Mouse (Mus musculus) embryonic facial prominence, embryonic 14.5 days (tissue): ENCODE measurements around the gene Nos1. TPM values are rescaled to one million over a fixed set of nuclear protein-coding genes. Genes with fewer than 3 reads are reported as not detected.

Source experiments
- ATAC-seq: fragments of 200-750 bp; cut with Nextera tagmentation; 2 replicates; pipeline ENCODE4 v1.8.0; 2017; ENCODE audit warnings: low read depth, moderate number of reproducible peaks, moderate TSS enrichment
- DNase-seq: peaks from one replicate; pipeline ENCODE4 v3.0.0-alpha.2; 2015; ENCODE audit warnings: low spot score
- H3K27ac ChIP-seq: fragments of 300-500 bp; sonication (generic); replicated peaks from 2 replicates; pipeline ENCODE4 v1.5.1; 2014; ENCODE audit warnings: low read depth, mild to moderate bottlenecking, low read length, moderate library complexity
- H3K27me3 ChIP-seq: fragments of 300-500 bp; sonication (generic); replicated peaks from 2 replicates; pipeline ENCODE4 v1.6.1; 2014; ENCODE audit warnings: low read length; ENCODE audit not compliant: control insufficient read depth, insufficient read depth
- H3K36me3 ChIP-seq: fragments of 300-500 bp; sonication (generic); 2 replicates; pipeline ENCODE4 v1.6.1; 2014; ENCODE audit warnings: low read length, mixed read lengths; ENCODE audit not compliant: control insufficient read depth, insufficient read depth
- H3K4me1 ChIP-seq: fragments of 300-500 bp; sonication (generic); 2 replicates; pipeline ENCODE4 v1.6.1; 2014; ENCODE audit warnings: antibody characterized with exemption, low read length; ENCODE audit not compliant: control insufficient read depth, insufficient read depth
- H3K4me2 ChIP-seq: fragments of 300-500 bp; sonication (generic); 2 replicates; pipeline ENCODE4 v1.6.1; 2014; ENCODE audit warnings: low read depth, mild to moderate bottlenecking, low read length, moderate library complexity, mixed read lengths
- H3K4me3 ChIP-seq: fragments of 300-500 bp; sonication (generic); 2 replicates; pipeline ENCODE4 v1.5.1; 2014; ENCODE audit warnings: low read depth, mild to moderate bottlenecking, low read length
- H3K9ac ChIP-seq: fragments of 300-500 bp; sonication (generic); 2 replicates; pipeline ENCODE4 v1.6.1; 2014; ENCODE audit warnings: low read depth, mild to moderate bottlenecking, low read length, moderate library complexity, mixed read lengths
- H3K9me3 ChIP-seq: fragments of 300-500 bp; sonication (generic); 2 replicates; pipeline ENCODE4 v1.6.1; 2016; ENCODE audit warnings: low read length; ENCODE audit not compliant: control insufficient read depth
- WGBS: fragments of 180-500 bp; shearing (Covaris S2); extraction: QIAGEN DNeasy Blood & Tissue Kit; methylation state at CpG from one replicate; pipeline ENCODE4 v1.1.7; 2014; 5-methylcytosine and 5-hydroxymethylcytosine counted together
- polyA plus RNA-seq: library from polyadenylated mRNA; unstranded; fragments of >200 nt; fragmentation: Nextera tagmentation; extraction: Ambion mirVana; gene quantifications from 2 replicates; pipeline ENCODE4 v1.2.1, GENCODE M21; 2014

The Nos1 gene
- 1.1 and 2.5 TPM in 2 replicates for polyA plus RNA-seq

- Histone ChIP-seq H3K4me2 (peak within 1 kb of the TSS; percentile 34), H3K36me3 (no peaks in the 10 kb centered on the region), H3K27me3 (no peaks in the 10 kb centered on the region), H3K27ac (peak within 1 kb of the TSS; percentile 58; the same call in 1 of the 2 replicates), H3K4me1 (peaks cover 10% of the 10 kb centered on the region), H3K4me3 (no peak within 1 kb of the TSS), H3K9me3 (no peaks in the 10 kb centered on the region), H3K9ac (no peak within 1 kb of the TSS)
- 0% methylated on average over 7 of the region's 10 CpGs for WGBS
- ATAC-seq = peak; percentile 76
- peak; percentile 78 for DNase-seq
Measured at GRCm38 (mm10) chr5:117780681-117781080, at the start of gene Nos1. Gene Nos1 (plus strand): TSS chr5:117781032.

- H3K4me1 ChIP-seq = no peaks in the 10 kb centered on the region
- no peaks in the 10 kb centered on the region for H3K36me3 ChIP-seq
- no peak overlapping the region for H3K9ac ChIP-seq
- no peaks in the 10 kb centered on the region for H3K9me3 ChIP-seq
- 74% methylated on average over 6 of the region's 6 CpGs for WGBS
- no peak overlapping the region for H3K27ac ChIP-seq
- ATAC-seq = no peak
- no peaks in the 10 kb centered on the region for H3K27me3 ChIP-seq
- H3K4me3 ChIP-seq = no peak overlapping the region
- DNase-seq = no peak
- no peak overlapping the region for H3K4me2 ChIP-seq
Measured at GRCm38 (mm10) chr5:117731311-117731710, 49.5 kb upstream of the Nos1 start.

- Histone ChIP-seq H3K4me3 (no peak overlapping the region), H3K36me3 (no peaks in the 10 kb centered on the region), H3K27me3 (no peaks in the 10 kb centered on the region), H3K9ac (no peak overlapping the region), H3K27ac (no peak overlapping the region), H3K4me1 (no peaks in the 10 kb centered on the region), H3K4me2 (no peak overlapping the region), H3K9me3 (no peaks in the 10 kb centered on the region)
- 68% methylated on average over 11 of the region's 11 CpGs for WGBS
- DNase-seq (no peak), ATAC-seq (no peak)
Measured at GRCm38 (mm10) chr5:117744654-117745178, 36.1 kb upstream of the Nos1 start.

GRCm38 (mm10) chr5:117749353-117749752, 31.5 kb upstream of the Nos1 start:
- Histone ChIP-seq H3K4me3 (no peak overlapping the region), H3K27me3 (no peaks in the 10 kb centered on the region), H3K9me3 (no peaks in the 10 kb centered on the region), H3K9ac (no peak overlapping the region), H3K4me2 (no peak overlapping the region), H3K4me1 (no peaks in the 10 kb centered on the region), H3K27ac (no peak overlapping the region), H3K36me3 (no peaks in the 10 kb centered on the region)
- ATAC-seq (no peak), DNase-seq (peak; percentile 4)
- 20% methylated on average over 5 of the region's 5 CpGs for WGBS

GRCm38 (mm10) chr5:117757696-117758482, 22.9 kb upstream of the Nos1 start:
- no peaks in the 10 kb centered on the region for H3K36me3 ChIP-seq
- ATAC-seq (no peak), DNase-seq (no peak)
- H3K4me2 ChIP-seq = no peak overlapping the region
- peaks cover 8% of the 10 kb centered on the region; the same call in 1 of the 2 replicates for H3K9me3 ChIP-seq
- no peaks in the 10 kb centered on the region for H3K4me1 ChIP-seq
- H3K27me3 ChIP-seq = no peaks in the 10 kb centered on the region
- H3K9ac ChIP-seq = no peak overlapping the region
- H3K27ac ChIP-seq = no peak overlapping the region
- WGBS = 40% methylated on average over 12 of the region's 12 CpGs
- H3K4me3 ChIP-seq = no peak overlapping the region

- no peak for ATAC-seq
- no peak for DNase-seq
- no peak overlapping the region for H3K9ac ChIP-seq
Measured at GRCm38 (mm10) chr5:117761181-117761832, 19.5 kb upstream of the Nos1 start.

GRCm38 (mm10) chr5:117764496-117764895, 16.3 kb upstream of the Nos1 start:
- Histone ChIP-seq H3K4me3 (no peak overlapping the region), H3K4me2 (no peak overlapping the region), H3K27ac (no peak overlapping the region), H3K9me3 (peaks cover 8% of the 10 kb centered on the region; the same call in 1 of the 2 replicates), H3K9ac (no peak overlapping the region), H3K36me3 (no peaks in the 10 kb centered on the region), H3K4me1 (no peaks in the 10 kb centered on the region), H3K27me3 (no peaks in the 10 kb centered on the region)
- WGBS = 85% methylated on average over 9 of the region's 9 CpGs
- DNase-seq = no peak
- ATAC-seq = no peak

More at GRCm38 (mm10) chr5:117761181-117761832, 19.5 kb upstream of the Nos1 start:
- no peak overlapping the region for H3K4me3 ChIP-seq
- no peak overlapping the region for H3K4me2 ChIP-seq
- no peaks in the 10 kb centered on the region for H3K27me3 ChIP-seq
- WGBS = 70% methylated on average over 9 of the region's 9 CpGs
- H3K36me3 ChIP-seq = no peaks in the 10 kb centered on the region
- no peaks in the 10 kb centered on the region for H3K4me1 ChIP-seq
- peaks cover 8% of the 10 kb centered on the region; the same call in 1 of the 2 replicates for H3K9me3 ChIP-seq
- no peak overlapping the region for H3K27ac ChIP-seq

- H3K9me3 ChIP-seq = no peaks in the 10 kb centered on the region
- peak; percentile 19; the same call in 1 of the 2 replicates for ATAC-seq
- no peak overlapping the region for H3K9ac ChIP-seq
- 40% methylated on average over 11 of the region's 11 CpGs for WGBS
- no peak overlapping the region for H3K4me3 ChIP-seq
- H3K27ac ChIP-seq = no peak overlapping the region
- H3K4me2 ChIP-seq = no peak overlapping the region
- peaks cover 10% of the 10 kb centered on the region for H3K4me1 ChIP-seq
- H3K27me3 ChIP-seq = no peaks in the 10 kb centered on the region
- no peaks in the 10 kb centered on the region for H3K36me3 ChIP-seq
- DNase-seq = peak; percentile 45
Measured at GRCm38 (mm10) chr5:117779175-117779574, 1.7 kb upstream of the Nos1 start.
